Mouse (Mus musculus): Measurements from ENCODE around the gene Phf20.

GRCm38 (mm10) chr2:156179796-156180093, 16.5 kb upstream of the Phf20 start:
- TF ChIP-seq POLR2A (IDR thresholded peaks at IDR 0.05; ENCODE audit: low read depth, low read length) (no peak), CTCF (IDR thresholded peaks at IDR 0.05; ENCODE audit: borderline replicate concordance, insufficient read depth, low read length) (no peak)

Measured in embryonic fibroblast, embryonic 13.5 days (primary cell).